Comparison of ENCODE assay signal across 8 mouse cellular contexts in the genomic region with DNA sequence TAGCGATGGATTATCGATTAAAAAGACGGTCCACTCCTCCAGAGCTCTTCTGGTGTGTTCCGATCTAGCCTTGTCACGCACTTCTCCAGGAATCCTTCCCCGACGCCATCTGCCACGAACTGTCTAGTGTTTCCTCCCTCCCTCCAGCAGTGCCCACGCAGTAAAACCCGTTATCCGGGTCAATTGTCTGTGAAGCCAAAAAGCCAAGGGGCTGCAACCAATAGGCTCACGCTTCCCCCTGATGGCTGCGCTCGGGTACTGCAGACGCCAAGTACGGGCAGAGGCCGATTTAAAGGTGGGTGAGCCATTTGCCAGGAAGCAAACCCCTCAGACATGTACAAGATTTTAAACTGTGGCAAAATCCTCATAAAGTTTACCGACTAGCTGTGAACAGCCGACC. TPM values are rescaled to one million over a fixed set of nuclear protein-coding genes. Genes with fewer than 3 reads are reported as not detected.
DNase-seq lines count a peak whose midpoint lies in the region; ATAC-seq and TF ChIP-seq lines count a peak whose summit lies in the region.

No protein-coding gene starts in this region.

- peaks cover 2% of the 10 kb centered on the region; the same call in 1 of the 2 replicates for H3K27me3 ChIP-seq in intestine, embryonic 14.5 days (replicated peaks; ENCODE audit: control insufficient read depth, insufficient read depth, low read length)
- H3K27me3 ChIP-seq in intestine, embryonic 16.5 days (replicated peaks; ENCODE audit: control insufficient read depth, insufficient read depth, low read length) = 0 out of 2 replicates have a peak, but pooled peaks cover 3% of the 10 kb centered on the region
- peaks cover 87% of the 10 kb centered on the region for H3K27me3 ChIP-seq in forebrain, embryonic 10.5 days (ENCODE audit: poor library complexity, severe bottlenecking)
- peaks cover 65% of the 10 kb centered on the region for H3K27me3 ChIP-seq in limb, embryonic 10.5 days (ENCODE audit: low read depth, poor library complexity, severe bottlenecking)
- H3K27me3 ChIP-seq in midbrain, embryonic 15.5 days (replicated peaks) = 0 out of 2 replicates have a peak, but pooled peaks cover 8% of the 10 kb centered on the region
- no peaks in the 10 kb centered on the region for H3K27me3 ChIP-seq in stomach, embryonic 14.5 days (ENCODE audit: control insufficient read depth, insufficient read depth, low read length)

- H3K4me2 ChIP-seq in intestine, embryonic 14.5 days (ENCODE audit: low read length) = no peak overlapping the region
- no peak overlapping the region for H3K4me2 ChIP-seq in intestine, embryonic 16.5 days (ENCODE audit: low read depth, low read length)
- peak overlapping the region; percentile 33 for H3K4me2 ChIP-seq in midbrain, embryonic 15.5 days
- H3K4me2 ChIP-seq in stomach, embryonic 14.5 days (replicated peaks; ENCODE audit: low read depth, low read length) = 0 out of 2 replicates have a peak overlapping the region, but pooled peaks have one; percentile 25

- no peak overlapping the region for H3K9ac ChIP-seq in intestine, embryonic 14.5 days (ENCODE audit: low read length)
- no peak overlapping the region for H3K9ac ChIP-seq in intestine, embryonic 16.5 days (ENCODE audit: low read depth, low read length)
- H3K9ac ChIP-seq in midbrain, embryonic 15.5 days = peak overlapping the region; percentile 2; the same call in 1 of the 2 replicates
- H3K9ac ChIP-seq in stomach, embryonic 14.5 days (replicated peaks; ENCODE audit: low read depth, low read length) = no peak overlapping the region

- no peak for ATAC-seq in intestine, embryonic 14.5 days (replicated peaks; ENCODE audit: low FRiP score, low TSS enrichment, low read depth)
- ATAC-seq in intestine, embryonic 16.5 days = no peak
- peak; percentile 38 for ATAC-seq in midbrain, embryonic 15.5 days (replicated peaks)
- no peak for ATAC-seq in stomach, embryonic 14.5 days (ENCODE audit: insufficient number of reproducible peaks, insufficient read depth, low FRiP score, low read depth)

- no peak for TF ChIP-seq POLR2A in bone marrow, adult 2 months (IDR thresholded peaks at IDR 0.05; ENCODE audit: borderline replicate concordance, control insufficient read depth, low read depth, low read length)

- DNase-seq in intestine, embryonic 14.5 days (ENCODE audit: low spot score) = peak; percentile 81
- peak; percentile 68 for DNase-seq in forebrain, embryonic 10.5 days (ENCODE audit: extremely low spot score, low spot score)
- DNase-seq in hindlimb bud, embryonic 11.5 days (ENCODE audit: extremely low spot score, low read depth, low spot score) = peak; percentile 26
- peak; percentile 79 for DNase-seq in limb, embryonic 10.5 days (ENCODE audit: low spot score)

- H3K9me3 ChIP-seq in intestine, embryonic 14.5 days (ENCODE audit: control insufficient read depth, low read length) = no peaks in the 10 kb centered on the region
- no peaks in the 10 kb centered on the region for H3K9me3 ChIP-seq in intestine, embryonic 16.5 days (ENCODE audit: control insufficient read depth, low read length)
- H3K9me3 ChIP-seq in forebrain, embryonic 10.5 days = no peaks in the 10 kb centered on the region
- H3K9me3 ChIP-seq in limb, embryonic 10.5 days (replicated peaks) = no peaks in the 10 kb centered on the region
- H3K9me3 ChIP-seq in midbrain, embryonic 15.5 days = no peaks in the 10 kb centered on the region
- no peaks in the 10 kb centered on the region for H3K9me3 ChIP-seq in stomach, embryonic 14.5 days (ENCODE audit: control insufficient read depth, low read depth, low read length)

- no peak overlapping the region for H3K27ac ChIP-seq in intestine, embryonic 14.5 days (ENCODE audit: low read depth)
- no peak overlapping the region for H3K27ac ChIP-seq in intestine, embryonic 16.5 days (ENCODE audit: low read length)
- H3K27ac ChIP-seq in bone marrow, adult 2 months (ENCODE audit: control insufficient read depth, insufficient read depth, low read depth, low read length, poor library complexity) = no peak overlapping the region
- no peak overlapping the region for H3K27ac ChIP-seq in forebrain, embryonic 10.5 days
- H3K27ac ChIP-seq in limb, embryonic 10.5 days = no peak overlapping the region
- H3K27ac ChIP-seq in midbrain, embryonic 15.5 days = 0 out of 2 replicates have a peak overlapping the region, but pooled peaks have one; percentile 14
- no peak overlapping the region for H3K27ac ChIP-seq in stomach, embryonic 14.5 days (ENCODE audit: low read length)

- peak; percentile 56; the same call in 1 of the 2 replicates for TF ChIP-seq CTCF in bone marrow, adult 2 months (IDR thresholded peaks at IDR 0.05; ENCODE audit: control insufficient read depth, insufficient read depth, low read length)

- H3K36me3 ChIP-seq in intestine, embryonic 14.5 days (ENCODE audit: control insufficient read depth, insufficient read depth, low read length) = no peaks in the 10 kb centered on the region
- no peaks in the 10 kb centered on the region for H3K36me3 ChIP-seq in intestine, embryonic 16.5 days (ENCODE audit: control insufficient read depth, insufficient read depth, low read length)
- no peaks in the 10 kb centered on the region for H3K36me3 ChIP-seq in forebrain, embryonic 10.5 days (replicated peaks)
- no peaks in the 10 kb centered on the region for H3K36me3 ChIP-seq in limb, embryonic 10.5 days
- no peaks in the 10 kb centered on the region for H3K36me3 ChIP-seq in midbrain, embryonic 15.5 days (replicated peaks)
- H3K36me3 ChIP-seq in stomach, embryonic 14.5 days (ENCODE audit: control insufficient read depth, insufficient read depth, low read length) = no peaks in the 10 kb centered on the region

- WGBS in intestine, embryonic 14.5 days = 13% methylated on average over 19 of the region's 19 CpGs
- 15% methylated on average over 19 of the region's 19 CpGs for WGBS in intestine, embryonic 16.5 days
- 14% methylated on average over 19 of the region's 19 CpGs for WGBS in bone marrow, adult 2 months
- 18% methylated on average over 19 of the region's 19 CpGs for WGBS in forebrain, embryonic 10.5 days
- 16% methylated on average over 19 of the region's 19 CpGs for WGBS in limb, embryonic 10.5 days
- 10% methylated on average over 19 of the region's 19 CpGs for WGBS in midbrain, embryonic 15.5 days
- 19% methylated on average over 19 of the region's 19 CpGs for WGBS in stomach, embryonic 14.5 days

- H3K4me3 ChIP-seq in intestine, embryonic 14.5 days (ENCODE audit: low read depth, low read length) = no peak overlapping the region
- H3K4me3 ChIP-seq in intestine, embryonic 16.5 days (ENCODE audit: low read length) = no peak overlapping the region
- H3K4me3 ChIP-seq in bone marrow, adult 2 months (replicated peaks; ENCODE audit: control insufficient read depth, low read depth, low read length) = no peak overlapping the region
- peak overlapping the region; percentile 20; the same call in 1 of the 2 replicates for H3K4me3 ChIP-seq in forebrain, embryonic 10.5 days
- no peak overlapping the region; the same call in 1 of the 2 replicates for H3K4me3 ChIP-seq in limb, embryonic 10.5 days
- 0 out of 2 replicates have a peak overlapping the region, but pooled peaks have one; percentile 5 for H3K4me3 ChIP-seq in midbrain, embryonic 15.5 days
- no peak overlapping the region for H3K4me3 ChIP-seq in stomach, embryonic 14.5 days (ENCODE audit: low read depth, low read length)

- no peaks in the 10 kb centered on the region; the same call in 1 of the 2 replicates for H3K4me1 ChIP-seq in intestine, embryonic 14.5 days (replicated peaks; ENCODE audit: control insufficient read depth, insufficient read depth, low read length)
- H3K4me1 ChIP-seq in intestine, embryonic 16.5 days (ENCODE audit: control insufficient read depth, insufficient read depth, low read length) = 0 out of 2 replicates have a peak, but pooled peaks cover 3% of the 10 kb centered on the region
- H3K4me1 ChIP-seq in bone marrow, adult 2 months (ENCODE audit: control insufficient read depth, insufficient read depth, low read length) = no peaks in the 10 kb centered on the region; the same call in 1 of the 2 replicates
- peaks cover 28% of the 10 kb centered on the region for H3K4me1 ChIP-seq in forebrain, embryonic 10.5 days
- peaks cover 26% of the 10 kb centered on the region for H3K4me1 ChIP-seq in limb, embryonic 10.5 days
- H3K4me1 ChIP-seq in midbrain, embryonic 15.5 days = peaks cover 11% of the 10 kb centered on the region
- no peaks in the 10 kb centered on the region for H3K4me1 ChIP-seq in stomach, embryonic 14.5 days (ENCODE audit: control insufficient read depth, insufficient read depth, low read length)

RNA-seq across cellular contexts. Expression of gene Gm6588, which starts 20.3 kb away (rescaled TPM):
- polyA plus RNA-seq in intestine, embryonic 14.5 days (2014; fragmentation: Nextera tagmentation; extraction: Ambion mirVana) = not detected in 2 replicates
- not detected in 2 replicates for polyA plus RNA-seq in intestine, embryonic 16.5 days (2015; fragmentation: Nextera tagmentation; extraction: Ambion mirVana)
- polyA plus RNA-seq in bone marrow, adult 2 months (2011; ENCODE audit: insufficient read depth, insufficient read length, low replicate concordance, missing spikeins) = not detected in 2 replicates
- polyA plus RNA-seq in forebrain, embryonic 10.5 days (2016; fragmentation: Nextera tagmentation; extraction: Ambion mirVana) = 0.06 TPM in 1 of 2 replicates, not detected in the other
- polyA plus RNA-seq in limb, embryonic 10.5 days (2016; fragmentation: Nextera tagmentation; extraction: Ambion mirVana) = not detected in 2 replicates
- 1.3 and 1.5 TPM in 2 replicates for polyA plus RNA-seq in midbrain, embryonic 15.5 days (2015; fragmentation: Nextera tagmentation; extraction: Ambion mirVana)
- not detected in 2 replicates for polyA plus RNA-seq in stomach, embryonic 14.5 days (2014; fragmentation: Nextera tagmentation; extraction: Ambion mirVana)

RNA-seq across cellular contexts. Expression of gene Asphd2, which starts 34.3 kb away (rescaled TPM):
- polyA plus RNA-seq in intestine, embryonic 14.5 days (2014; fragmentation: Nextera tagmentation; extraction: Ambion mirVana) = 5.8 and 9.3 TPM in 2 replicates
- polyA plus RNA-seq in intestine, embryonic 16.5 days (2015; fragmentation: Nextera tagmentation; extraction: Ambion mirVana) = 1.9 and 2.5 TPM in 2 replicates
- polyA plus RNA-seq in bone marrow, adult 2 months (2011; ENCODE audit: insufficient read depth, insufficient read length, low replicate concordance, missing spikeins) = 1.5 TPM in 1 of 2 replicates, not detected in the other
- polyA plus RNA-seq in forebrain, embryonic 10.5 days (2016; fragmentation: Nextera tagmentation; extraction: Ambion mirVana) = 11.9 and 15.0 TPM in 2 replicates
- polyA plus RNA-seq in limb, embryonic 10.5 days (2016; fragmentation: Nextera tagmentation; extraction: Ambion mirVana) = 22.0 and 23.6 TPM in 2 replicates
- polyA plus RNA-seq in midbrain, embryonic 15.5 days (2015; fragmentation: Nextera tagmentation; extraction: Ambion mirVana) = 124 and 132 TPM in 2 replicates
- polyA plus RNA-seq in stomach, embryonic 14.5 days (2014; fragmentation: Nextera tagmentation; extraction: Ambion mirVana) = 6.4 and 7.5 TPM in 2 replicates

Comparison
In these comparisons a context has a peak if more than half of its experiments do, and no peak if none do; other contexts are left out.
1. DNase-seq: peak in every context shown above with its lines; median percentile 81 in intestine, embryonic 14.5 days; 79 in limb, embryonic 10.5 days; 68 in forebrain, embryonic 10.5 days; 26 in hindlimb bud, embryonic 11.5 days.
2. H3K4me2 ChIP-seq: peak in midbrain, embryonic 15.5 days (single experiment) and stomach, embryonic 14.5 days (single experiment); none in intestine, embryonic 14.5 days (single experiment) and intestine, embryonic 16.5 days (single experiment).
3. H3K4me3 ChIP-seq: peak in forebrain, embryonic 10.5 days (single experiment) and midbrain, embryonic 15.5 days (single experiment); none in intestine, embryonic 14.5 days (single experiment), intestine, embryonic 16.5 days (single experiment), bone marrow, adult 2 months (single experiment), limb, embryonic 10.5 days (single experiment) and stomach, embryonic 14.5 days (single experiment).